Mouse (Mus musculus) spleen, postnatal 4 days (tissue): ENCODE results near the gene Rnf144b.

ENCODE experiments used
- DNase-seq, 2 experiments: peaks; one replicate each; pipeline ENCODE4 v3.0.0; 2022; ENCODE audit warnings: low spot score in 2 of 2

The Rnf144b gene

DNA sequence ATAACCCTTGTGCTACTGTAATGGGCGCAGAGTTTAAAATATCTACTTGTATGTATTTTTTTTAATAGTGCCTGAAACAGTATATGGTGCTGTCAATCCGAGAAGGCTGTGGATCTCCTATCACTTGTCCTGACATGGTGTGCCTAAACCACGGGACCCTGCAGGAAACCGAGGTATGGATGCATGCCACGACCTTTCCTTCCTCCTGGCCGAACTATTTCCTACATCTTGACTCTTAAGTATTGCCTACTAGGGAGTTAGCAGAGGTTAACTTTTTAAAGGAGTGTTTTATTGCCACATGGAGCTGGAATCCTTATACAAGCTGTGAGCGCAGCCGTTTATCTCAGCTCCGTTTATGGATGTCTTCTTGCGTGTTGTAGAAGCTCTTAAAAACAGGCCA is 98.0 kb downstream of the Rnf144b start:
- DNase-seq = no peak

DNA sequence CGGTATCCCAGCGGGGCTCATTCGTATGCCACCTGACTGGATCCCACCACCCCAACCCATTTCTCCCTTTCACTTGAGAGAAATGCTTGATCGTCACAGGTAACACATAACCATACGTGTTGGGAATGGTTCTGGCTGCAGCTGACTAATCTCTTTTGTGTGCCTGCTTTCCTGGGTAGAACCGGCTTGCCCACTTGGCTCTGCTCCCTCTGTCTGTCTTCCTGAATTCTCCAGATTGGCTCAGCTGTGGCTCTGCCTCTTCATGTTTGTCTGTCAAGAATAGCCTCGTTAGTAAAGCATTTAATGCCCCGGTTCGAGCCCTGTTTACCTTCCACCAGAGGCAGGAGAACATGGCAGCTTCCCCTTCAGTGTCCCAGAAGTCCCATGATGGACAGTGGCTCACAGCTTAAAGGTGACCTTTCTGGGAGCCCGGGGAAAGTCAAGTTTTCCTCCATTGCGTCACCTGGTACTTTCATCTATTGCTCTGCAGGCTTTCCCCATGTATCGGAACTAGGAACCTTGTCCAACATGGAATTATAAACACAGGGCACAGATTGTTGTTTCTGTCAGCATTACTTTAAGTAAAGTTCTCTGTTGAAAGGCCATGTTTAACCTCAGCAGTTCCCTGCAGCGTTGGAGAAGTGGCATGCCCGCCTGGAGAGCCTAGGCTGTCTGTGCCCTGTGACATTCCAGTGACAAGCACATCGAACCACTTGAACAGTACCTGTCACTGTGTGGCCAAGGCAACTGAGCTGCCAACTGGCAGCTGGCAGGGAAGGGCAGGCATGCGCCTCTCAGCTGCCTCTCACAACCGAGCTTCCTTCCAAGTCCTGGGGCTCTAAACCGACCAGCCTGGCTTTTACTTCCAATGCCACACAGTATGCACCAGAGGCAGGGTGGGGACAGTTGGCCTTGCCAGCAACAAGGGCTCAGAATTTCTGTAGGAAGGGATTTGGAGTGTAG is 101.4 kb downstream of the Rnf144b start:
- no peak for DNase-seq

DNA sequence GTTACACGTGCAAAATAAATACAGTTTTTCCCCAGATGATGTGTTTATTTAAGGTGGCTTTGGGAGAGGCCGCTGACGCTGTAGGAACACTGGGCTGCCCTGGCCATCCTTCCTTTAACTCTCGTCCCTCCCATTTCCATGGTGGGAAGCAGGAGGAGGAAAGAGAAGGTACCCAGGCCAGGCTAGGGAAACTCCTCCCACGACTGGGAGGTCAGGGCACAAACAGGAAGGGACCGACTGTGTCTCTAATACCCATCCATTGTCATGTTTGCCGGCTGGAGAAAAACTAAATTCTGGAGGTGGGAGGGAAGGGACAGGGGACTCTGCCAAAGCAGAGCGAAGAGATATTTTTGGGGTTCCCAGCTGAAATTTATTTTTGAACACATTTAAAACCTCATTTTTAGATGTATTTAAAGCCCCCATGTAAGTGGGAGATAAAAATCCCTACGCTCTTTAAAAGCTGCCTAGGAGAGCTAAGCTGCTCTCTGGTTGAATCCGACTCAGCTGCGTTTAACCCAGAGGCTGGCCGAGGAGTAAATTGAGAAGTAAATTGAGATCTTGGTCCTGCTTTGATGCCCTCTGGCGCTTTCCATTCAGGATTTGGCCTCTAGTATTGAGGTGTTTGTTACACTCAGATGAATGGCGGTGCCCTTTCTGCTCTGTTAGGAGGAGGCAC is 102.3 kb downstream of the Rnf144b start:
- no peak for DNase-seq

- DNase-seq = no peak
These were observed 102.9 kb downstream of the Rnf144b start for GRCm38 (mm10) chr13:47225324-47225697.

DNA sequence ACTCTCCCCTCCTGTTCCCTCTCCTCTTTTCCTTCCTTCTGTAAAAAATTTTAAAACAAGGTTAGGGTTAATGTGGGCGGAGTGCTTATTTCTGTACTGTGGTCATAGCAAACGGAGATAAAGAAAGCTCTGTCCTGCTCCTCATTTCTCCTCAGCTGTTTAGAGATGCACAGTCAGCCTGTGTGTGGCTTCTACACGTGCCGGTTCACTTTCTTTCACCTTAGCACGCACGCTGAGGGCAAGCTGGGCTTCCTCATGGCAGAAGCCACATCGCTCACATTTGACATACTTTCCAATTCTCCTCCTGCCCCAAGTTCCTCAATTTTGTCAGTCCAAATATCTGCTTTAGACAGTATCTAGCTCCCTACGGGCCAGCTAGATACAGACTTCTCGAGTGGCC is 103.3 kb downstream of the Rnf144b start:
- no peak for DNase-seq

DNA sequence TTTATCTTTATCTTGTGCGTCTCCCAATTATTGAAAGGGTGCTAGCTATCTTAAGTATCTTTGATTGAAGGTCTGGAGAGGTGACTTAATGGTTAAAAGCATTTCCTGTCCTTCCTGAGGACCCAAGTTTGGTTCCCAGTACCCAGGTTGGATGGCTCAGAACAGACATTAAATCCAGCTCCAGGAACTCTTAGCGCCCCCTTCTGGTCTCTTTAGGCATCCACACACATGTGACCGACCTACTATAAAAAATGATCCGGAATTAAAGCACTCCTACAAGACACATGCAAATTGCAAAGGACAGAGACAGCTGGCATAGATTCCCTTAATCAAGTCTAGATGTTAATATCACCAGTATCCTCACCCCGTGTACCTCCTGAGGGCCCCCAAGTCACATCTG is 104.1 kb downstream of the Rnf144b start:
- no peak for DNase-seq

- DNase-seq = no peak
These were observed 105.7 kb downstream of the Rnf144b start for GRCm38 (mm10) chr13:47228201-47228600.

DNA sequence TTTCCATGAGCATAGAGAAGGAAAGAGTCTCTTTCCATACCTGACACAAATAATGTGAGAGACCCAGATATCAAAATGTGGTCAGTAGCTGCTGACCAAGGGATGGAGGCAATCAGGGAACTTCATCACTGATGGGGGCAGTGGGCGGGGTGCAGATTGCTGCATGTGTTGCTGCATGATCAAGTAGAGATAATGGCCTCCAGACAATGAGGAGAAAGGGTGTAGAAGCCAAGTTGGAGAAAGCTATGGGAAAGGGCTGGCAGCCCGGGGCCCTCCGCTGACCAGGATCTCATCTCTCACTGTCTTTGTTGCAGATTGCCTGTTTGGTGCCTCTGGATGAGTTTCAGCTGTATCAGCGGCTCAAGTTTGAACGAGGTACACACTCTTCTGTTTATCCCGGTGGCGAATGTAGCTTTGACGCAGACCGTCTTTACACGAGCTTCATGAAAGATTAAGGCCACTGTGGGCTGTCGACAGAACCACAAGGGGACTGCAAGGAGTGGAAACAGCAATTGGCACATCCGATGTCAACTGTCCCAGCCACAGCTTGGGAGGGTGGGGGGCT is 106.3 kb downstream of the Rnf144b start:
- DNase-seq = no peak

DNA sequence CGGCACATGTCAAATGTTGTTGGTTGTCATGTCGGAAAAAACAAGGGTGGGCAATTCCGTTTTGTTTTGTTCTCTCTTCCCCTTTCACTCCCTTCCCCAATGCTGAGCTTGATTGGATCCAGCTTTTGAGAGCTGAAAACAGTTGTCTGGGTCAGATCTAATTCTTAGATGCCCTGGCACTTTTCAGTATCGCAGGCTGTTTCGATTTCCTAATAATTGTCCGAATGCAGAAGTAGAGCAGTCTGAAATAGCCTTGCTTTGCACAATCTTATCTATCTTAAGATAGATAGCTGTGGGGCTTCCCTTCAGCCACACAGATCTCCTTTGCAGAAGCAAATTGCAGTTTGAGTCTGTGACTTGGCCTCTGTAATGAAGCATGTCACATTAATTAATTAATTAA is 109.7 kb downstream of the Rnf144b start:
- no peak for DNase-seq

- no peak for DNase-seq
These were observed 114.9 kb downstream of the Rnf144b start for GRCm38 (mm10) chr13:47237376-47237775.

GRCm38 (mm10) chr13:47238131-47238530 is 115.7 kb downstream of the Rnf144b start:
- DNase-seq = no peak

GRCm38 (mm10) chr13:47243569-47243968 is 121.1 kb downstream of the Rnf144b start:
- DNase-seq = no peak

DNA sequence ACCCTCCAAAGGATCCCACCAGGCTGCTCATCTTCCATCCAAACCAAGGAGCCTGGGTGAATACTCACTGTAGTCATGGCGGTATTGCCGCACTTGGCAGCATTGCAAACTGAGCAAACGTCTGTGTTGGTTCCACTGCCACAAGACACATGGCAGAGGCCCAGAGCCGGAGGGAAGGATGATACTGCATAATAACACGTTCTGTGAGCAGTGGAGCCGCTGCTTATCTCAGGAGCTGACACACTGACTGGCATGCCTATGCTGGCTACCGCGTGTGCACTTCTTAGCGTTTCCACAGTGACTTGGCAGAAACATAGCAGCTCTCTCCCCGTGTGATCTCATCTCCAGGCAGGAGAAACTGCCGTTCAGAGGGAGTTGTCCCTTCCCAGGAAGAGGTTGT is 122.3 kb downstream of the Rnf144b start:
- no peak for DNase-seq

DNA sequence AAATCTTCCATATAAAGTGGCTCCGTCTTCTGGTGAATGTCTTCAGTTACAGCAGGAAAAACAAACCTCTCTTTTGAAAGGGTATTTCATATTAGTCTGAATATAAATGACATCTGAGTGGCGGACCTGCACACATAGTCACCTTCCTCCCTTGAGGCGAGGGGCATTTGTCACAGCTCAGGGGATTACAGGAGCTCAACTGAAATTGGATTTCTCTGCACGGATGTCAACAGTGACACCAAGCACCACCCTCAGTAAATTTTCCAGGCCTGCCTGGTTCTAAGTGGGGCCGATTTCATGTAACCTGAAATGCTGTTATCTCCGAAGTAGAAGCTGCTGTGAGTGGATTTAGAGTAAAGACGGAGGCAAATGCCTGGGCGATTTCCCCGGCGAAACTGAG is 124.0 kb downstream of the Rnf144b start:
- no peak for DNase-seq

DNA sequence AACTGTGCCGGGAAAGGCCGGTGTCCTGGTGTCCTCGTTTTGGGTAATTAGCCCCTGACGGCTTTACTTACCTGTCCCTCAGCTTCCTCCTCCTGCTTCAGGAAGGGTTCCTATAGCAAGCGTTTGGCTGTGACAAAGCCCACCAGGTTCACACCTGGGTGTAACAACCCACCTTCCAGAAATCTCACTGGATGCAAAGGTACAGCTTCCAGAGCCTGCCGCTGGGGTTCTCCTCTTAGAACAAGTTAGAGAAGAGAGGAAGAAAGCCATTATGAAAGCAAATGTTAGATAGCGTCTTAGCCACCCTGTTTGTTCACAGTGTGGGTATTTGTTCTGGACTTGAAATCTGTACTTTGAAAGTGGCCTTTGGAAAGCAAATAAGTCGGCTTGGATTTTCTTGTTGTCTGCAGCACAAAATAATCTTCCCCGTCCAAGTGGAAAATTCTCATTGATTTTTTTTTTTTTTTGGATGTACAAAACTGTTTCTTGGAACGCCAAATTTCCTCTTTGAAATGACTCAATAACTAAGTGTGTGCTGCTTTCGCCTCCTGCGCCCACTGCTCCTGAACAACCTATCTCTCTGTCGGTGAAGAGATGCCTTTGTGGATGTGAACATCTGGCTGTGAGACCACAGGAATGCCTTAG is 124.8 kb downstream of the Rnf144b start:
- DNase-seq = no peak

DNA sequence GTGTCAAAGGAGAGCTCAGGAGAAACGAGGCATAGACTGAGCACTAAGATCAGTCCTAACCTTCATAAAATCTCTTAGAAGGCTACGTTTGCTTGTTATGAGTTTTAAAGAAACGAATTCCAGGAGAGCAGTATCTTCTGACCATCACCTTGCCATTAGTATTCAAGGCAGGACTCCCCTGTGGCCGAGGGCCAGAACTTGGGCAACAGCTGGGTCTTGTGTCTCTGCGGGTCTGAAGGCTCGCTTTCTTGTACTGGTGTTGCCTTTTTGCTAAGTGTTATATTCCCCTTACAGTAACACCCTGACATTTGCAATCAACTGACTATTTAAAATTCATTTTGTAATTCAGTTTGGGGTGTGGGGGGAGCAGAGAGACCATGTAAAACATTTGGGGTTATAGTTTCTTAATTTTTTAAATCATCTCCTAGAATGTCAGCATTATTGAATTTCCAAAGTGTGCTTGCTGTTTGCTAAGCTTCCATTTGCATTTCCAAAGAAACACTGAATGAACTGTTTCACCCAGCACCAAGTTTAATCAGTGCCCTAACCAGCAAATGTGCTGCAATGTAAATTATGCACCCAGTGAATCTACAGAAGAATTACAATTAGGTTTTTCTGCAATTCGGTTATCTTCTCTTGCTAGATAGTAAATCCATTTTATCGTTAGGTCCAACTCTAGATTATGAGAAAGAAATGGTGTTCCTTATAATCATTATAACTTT is 126.0 kb downstream of the Rnf144b start:
- DNase-seq = no peak

DNA sequence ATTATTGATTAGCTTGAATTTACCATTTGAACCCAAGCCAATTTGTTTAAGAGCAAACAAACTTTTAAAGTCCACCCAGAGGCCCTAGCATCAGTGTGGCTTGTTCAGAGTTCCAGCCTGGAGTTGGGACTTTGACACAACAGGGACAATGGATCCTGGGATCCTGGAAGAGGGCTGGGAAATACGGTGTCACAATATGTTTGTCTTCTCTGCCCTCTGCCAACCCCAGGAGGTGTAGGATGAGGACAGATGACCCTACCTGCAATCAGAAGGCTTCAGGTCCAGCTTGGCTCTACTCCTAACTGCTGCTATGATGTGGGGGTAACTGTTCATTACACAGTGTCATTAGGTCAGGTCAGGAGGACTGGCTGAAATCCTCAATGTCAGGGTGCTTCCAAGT is 128.2 kb downstream of the Rnf144b start:
- DNase-seq = no peak

GRCm38 (mm10) chr13:47251114-47251764 is 128.8 kb downstream of the Rnf144b start:
- no peak for DNase-seq

DNA sequence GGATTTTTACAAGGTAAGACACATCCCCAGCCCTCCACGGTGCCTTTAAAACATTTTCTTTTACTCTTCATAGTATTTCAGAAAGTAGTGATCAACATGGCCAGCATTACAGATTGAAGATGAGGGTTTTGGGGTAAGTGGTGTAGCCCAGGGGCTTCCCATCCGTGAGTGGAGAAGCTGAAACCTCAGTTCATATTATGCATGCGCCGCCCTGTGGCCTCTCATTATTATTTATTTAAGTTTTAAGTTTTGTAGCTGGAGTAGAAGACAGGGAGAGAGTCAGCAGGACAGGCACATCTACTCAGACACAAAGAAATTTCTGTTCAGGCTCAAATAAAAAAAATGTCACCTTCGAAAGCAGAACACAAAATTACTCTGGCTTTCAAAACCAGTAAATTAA is 131.3 kb downstream of the Rnf144b start:
- DNase-seq = no peak

DNA sequence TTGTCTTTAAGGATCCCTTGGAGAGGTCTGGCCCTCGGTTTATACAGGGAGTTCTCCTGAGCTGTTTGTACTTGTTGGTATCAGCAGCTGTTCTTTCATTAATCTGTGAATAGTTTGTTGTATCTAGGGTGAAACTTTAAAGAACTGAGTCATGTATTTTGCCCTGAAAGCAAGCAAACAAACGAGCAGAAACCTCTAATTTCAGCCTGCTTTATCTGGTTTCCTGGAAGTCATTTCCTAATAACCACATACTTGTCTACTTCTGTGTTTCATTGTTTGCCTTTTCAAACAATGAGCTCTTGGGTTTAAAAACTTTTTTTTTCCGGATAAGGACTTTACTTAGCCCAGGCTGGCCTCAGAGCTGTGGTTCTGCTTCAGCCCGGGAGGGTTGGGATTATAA is 136.8 kb downstream of the Rnf144b start:
- no peak for DNase-seq

DNA sequence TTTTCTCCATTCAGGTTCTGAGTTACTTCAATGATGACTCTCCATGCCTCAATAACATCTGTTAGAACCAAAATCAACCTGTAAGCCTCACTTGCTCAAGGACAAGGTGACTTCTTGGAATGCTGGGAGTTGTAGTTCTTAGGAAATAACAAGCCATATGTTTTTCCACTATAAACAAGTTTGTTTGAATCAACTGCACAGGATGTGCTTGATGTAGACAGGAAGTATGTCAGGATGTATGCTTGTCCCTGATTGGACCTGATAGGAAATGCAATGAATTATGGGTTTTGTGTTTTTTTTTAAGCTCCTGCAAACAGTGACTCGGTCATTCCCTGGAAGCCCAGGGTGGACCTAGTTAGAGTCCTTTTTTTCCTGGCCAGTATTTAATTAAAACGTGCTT is 139.5 kb downstream of the Rnf144b start:
- no peak for DNase-seq
